Mouse (Mus musculus): ENCODE results near the gene Pcdh19.

Gene Pcdh19

GRCm38 (mm10) chrX:133660111-133660510 lies 28.7 kb downstream of the Pcdh19 start:
- no peak for ATAC-seq (ENCODE audit: insufficient number of reproducible peaks, low FRiP score, low TSS enrichment)

- ATAC-seq (ENCODE audit: insufficient number of reproducible peaks, low FRiP score, low TSS enrichment): no peak
Observed at GRCm38 (mm10) chrX:133657308-133658302, 31.2 kb downstream of the Pcdh19 start.

DNA sequence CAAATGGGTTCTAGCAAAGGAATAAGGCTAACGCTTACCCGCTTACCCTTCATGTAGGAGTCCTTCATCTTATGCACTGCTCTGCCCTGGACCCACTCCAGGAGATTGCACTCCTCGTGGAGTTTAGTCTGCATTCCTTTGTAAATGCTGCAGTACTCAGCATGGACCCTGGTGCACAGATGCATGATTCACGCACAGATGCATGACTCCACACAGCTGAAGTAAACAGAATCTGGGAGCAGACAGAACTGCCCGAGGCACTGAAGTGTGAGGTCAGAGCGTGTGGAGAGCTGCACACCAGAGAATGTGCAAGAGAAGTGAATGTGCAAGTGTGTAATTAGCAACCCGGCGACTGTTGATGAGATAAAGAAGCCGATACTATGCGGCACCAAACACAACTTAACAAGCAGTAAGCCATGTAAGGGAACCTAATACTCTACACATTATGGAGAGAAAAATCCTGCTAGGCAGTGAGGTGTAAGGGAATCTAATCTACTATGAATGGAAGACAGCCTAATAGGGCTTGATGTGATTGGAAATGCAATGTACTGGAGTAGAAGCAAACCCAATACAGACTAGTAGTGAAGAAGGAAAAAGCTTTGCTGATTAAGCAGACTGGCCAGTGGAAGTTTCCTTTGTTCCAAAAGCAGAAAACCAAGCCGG lies 32.8 kb downstream of the Pcdh19 start:
- ATAC-seq (ENCODE audit: insufficient number of reproducible peaks, low FRiP score, low TSS enrichment): no peak

- no peak for ATAC-seq (ENCODE audit: insufficient number of reproducible peaks, low FRiP score, low TSS enrichment)
Observed at GRCm38 (mm10) chrX:133655196-133655595, 33.6 kb downstream of the Pcdh19 start.

DNA sequence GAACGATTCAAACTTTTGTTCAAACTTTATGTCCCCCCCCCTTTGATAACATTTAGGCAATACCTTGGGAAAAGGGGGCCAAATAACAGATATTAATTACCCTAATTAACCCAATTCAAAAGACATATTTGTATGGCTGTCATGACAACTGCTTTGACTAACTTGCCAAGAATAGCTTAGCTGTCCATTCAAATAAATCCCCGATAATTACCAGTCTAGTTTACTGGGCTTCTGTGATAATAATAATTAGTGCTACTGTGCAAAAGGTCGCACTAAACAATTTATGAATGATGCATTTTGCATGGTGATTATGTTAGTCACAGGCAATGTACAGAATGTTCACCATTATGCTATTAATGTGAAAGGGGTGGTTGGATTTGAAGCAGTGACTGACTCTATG lies 35.7 kb downstream of the Pcdh19 start:
- ATAC-seq (ENCODE audit: insufficient number of reproducible peaks, low FRiP score, low TSS enrichment): no peak

GRCm38 (mm10) chrX:133650379-133650778 lies 38.4 kb downstream of the Pcdh19 start:
- ATAC-seq (ENCODE audit: insufficient number of reproducible peaks, low FRiP score, low TSS enrichment): no peak

- ATAC-seq (ENCODE audit: insufficient number of reproducible peaks, low FRiP score, low TSS enrichment): no peak
Observed at GRCm38 (mm10) chrX:133647809-133648208, 41.0 kb downstream of the Pcdh19 start.

GRCm38 (mm10) chrX:133639445-133639844 lies 49.3 kb downstream of the Pcdh19 start:
- no peak for ATAC-seq (ENCODE audit: insufficient number of reproducible peaks, low FRiP score, low TSS enrichment)

GRCm38 (mm10) chrX:133629538-133629937 lies 59.2 kb downstream of the Pcdh19 start:
- ATAC-seq (ENCODE audit: insufficient number of reproducible peaks, low FRiP score, low TSS enrichment): no peak

GRCm38 (mm10) chrX:133618222-133618621 lies 70.6 kb downstream of the Pcdh19 start:
- ATAC-seq (ENCODE audit: insufficient number of reproducible peaks, low FRiP score, low TSS enrichment): no peak

GRCm38 (mm10) chrX:133605828-133606227 lies 83.0 kb downstream of the Pcdh19 start:
- ATAC-seq (ENCODE audit: insufficient number of reproducible peaks, low FRiP score, low TSS enrichment): no peak

DNA sequence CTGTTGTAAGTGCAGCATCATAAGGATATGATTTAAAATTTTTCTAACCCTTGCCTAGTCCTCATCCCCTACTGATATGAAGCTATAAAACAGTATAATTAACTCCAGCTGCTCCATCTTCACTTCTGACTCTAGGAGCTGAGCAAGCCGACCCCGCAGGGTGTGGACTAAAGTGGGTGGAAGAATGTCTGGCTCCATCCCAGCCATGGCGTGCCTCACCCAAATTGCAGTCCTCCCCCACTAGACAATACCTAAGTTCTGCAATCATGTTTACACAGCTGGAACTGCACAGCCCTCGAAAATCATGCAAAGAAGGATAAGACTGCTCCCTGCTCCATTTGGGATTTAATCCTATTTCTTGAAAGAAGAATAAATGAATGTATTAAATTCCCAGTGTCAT lies 84.5 kb downstream of the Pcdh19 start:
- ATAC-seq (ENCODE audit: insufficient number of reproducible peaks, low FRiP score, low TSS enrichment): no peak

DNA sequence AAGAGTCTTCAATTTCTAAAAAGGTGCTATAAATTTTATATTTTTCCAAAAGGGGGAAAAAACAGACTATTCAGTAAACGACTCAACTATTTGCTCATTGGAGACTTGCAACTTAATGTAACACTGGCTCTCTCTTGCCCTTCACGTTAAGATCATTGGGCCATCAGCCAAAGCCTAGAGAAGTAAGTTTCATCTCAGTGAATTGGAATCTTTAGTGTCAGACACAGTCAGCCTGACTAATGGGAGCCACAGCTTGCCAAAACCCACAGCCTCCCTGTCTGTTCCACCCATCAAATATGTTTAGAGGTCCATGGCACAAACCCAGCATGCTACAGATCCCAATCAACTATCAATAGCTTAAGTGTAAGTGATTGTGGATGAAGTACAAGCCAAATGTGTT lies 86.7 kb downstream of the Pcdh19 start:
- ATAC-seq (ENCODE audit: insufficient number of reproducible peaks, low FRiP score, low TSS enrichment): no peak

DNA sequence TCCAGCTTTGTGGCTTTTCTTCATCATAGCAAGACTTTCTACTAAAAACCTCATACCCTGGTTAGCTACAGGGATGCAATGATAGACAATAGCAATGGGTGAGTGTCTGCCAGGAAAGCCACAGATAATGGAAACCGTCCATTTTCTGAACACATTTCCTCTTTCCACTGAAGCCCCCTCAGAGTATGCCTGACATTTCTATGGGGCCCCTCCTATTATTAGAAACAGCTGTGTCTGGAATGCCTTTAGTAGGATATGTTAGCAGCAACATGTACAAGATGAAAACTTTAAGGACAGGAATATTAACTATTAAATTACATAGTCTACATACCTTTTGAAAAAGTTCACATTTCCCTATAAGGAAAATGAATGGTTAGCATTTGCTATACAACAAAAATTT lies 87.1 kb downstream of the Pcdh19 start:
- no peak for ATAC-seq (ENCODE audit: insufficient number of reproducible peaks, low FRiP score, low TSS enrichment)

- no peak for ATAC-seq (ENCODE audit: insufficient number of reproducible peaks, low FRiP score, low TSS enrichment)
Observed at GRCm38 (mm10) chrX:133601195-133601594, 87.6 kb downstream of the Pcdh19 start.

DNA sequence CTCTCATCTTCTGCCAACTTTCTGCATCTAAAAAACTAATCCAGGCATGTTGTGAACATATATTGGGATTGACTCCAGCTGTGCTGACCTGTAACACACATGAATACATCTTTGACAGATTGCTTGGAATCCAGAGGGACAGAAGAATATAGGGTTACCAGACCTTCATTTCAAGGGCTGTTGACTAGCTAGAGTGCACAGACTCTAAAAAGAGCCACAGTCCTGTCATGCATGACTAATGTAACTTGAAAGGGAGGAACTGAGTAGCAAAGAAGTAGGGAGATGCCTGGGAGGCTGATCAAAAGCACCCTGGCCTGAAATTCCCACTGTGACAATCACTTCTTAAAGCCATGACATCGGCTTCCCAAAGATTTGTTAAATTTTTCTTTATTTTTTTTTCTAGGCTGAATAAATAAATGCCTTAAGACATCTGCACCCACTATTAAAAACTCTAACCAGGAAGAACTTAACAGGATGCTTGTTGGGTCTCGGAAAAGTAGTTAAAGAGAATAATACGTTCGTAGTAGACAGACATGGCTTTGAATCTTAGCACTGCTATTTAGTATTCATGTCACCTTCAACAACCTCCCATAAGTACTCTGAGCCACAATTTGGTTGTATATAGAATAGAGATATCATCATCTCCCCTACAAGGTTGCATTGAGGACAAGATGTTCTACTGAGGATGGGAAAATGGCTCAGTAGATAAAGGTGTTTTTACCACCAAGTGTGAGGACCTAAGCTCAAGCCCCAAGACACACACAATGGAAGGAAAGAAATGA lies 113.0 kb downstream of the Pcdh19 start:
- ATAC-seq (ENCODE audit: insufficient number of reproducible peaks, low FRiP score, low TSS enrichment): no peak

DNA sequence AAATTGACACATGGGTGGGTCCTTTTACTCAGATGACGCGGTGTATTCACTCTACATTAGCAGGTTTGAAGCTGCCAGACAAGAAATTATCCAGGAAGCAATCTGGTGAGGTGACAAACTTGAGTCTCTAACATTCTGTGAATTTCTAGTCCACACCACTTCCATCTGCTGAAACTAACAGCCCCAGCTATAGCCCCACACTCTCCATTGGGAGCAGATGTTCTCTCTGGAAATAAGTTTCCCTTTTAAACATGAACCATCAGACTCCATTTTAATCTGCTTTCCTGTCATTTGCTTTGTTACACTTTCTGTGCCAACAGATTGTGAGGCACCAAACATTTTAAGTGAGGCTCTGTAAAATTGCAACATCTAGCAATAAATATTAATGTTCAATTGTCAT lies 123.4 kb downstream of the Pcdh19 start:
- no peak for ATAC-seq (ENCODE audit: insufficient number of reproducible peaks, low FRiP score, low TSS enrichment)
